In genomic region chr3:152228843-152229242, GRCm38 (mm10) we compare ENCODE assay signal across 19 mouse cellular contexts. TPM values are rescaled to one million over a fixed set of nuclear protein-coding genes. Genes with fewer than 3 reads are reported as not detected.
"Had no signal": no experiment of that assay in that cellular context is flagged by ENCODE, and none has a peak within 500 bp of the region (broad histone marks: within the 10 kb centered on the region; RNA-seq: fewer than 3 reads in every experiment).

No protein-coding gene starts in this region.

- H3K4me1 ChIP-seq: lung, embryonic 15.5 days; midbrain, embryonic 13.5 days; midbrain, embryonic 15.5 days; neural tube, embryonic 12.5 days; stomach, embryonic 15.5 days had no signal

- DNase-seq: lung, adult 2 months; lung, postnatal 14 days; lung, postnatal 36 days; right cerebral cortex, postnatal 14 days; thymus, adult 2 months; thymus, postnatal 25 days; thymus, postnatal 4 days had no signal

- H3K27ac ChIP-seq: lung, embryonic 15.5 days; macrophage; midbrain, embryonic 13.5 days; midbrain, embryonic 15.5 days; neural tube, embryonic 12.5 days; stomach, embryonic 15.5 days; stomach, postnatal 0 days had no signal

- H3K4me2 ChIP-seq: lung, embryonic 15.5 days; midbrain, embryonic 11.5 days; midbrain, embryonic 13.5 days; midbrain, embryonic 15.5 days; neural tube, embryonic 12.5 days; stomach, embryonic 15.5 days had no signal

- H3K9me3 ChIP-seq: lung, embryonic 15.5 days; megakaryocyte, embryonic 14.5 days; midbrain, embryonic 13.5 days; midbrain, embryonic 15.5 days; neural tube, embryonic 12.5 days; stomach, embryonic 15.5 days had no signal

- H3K4me3 ChIP-seq: lung, embryonic 15.5 days; megakaryocyte, embryonic 14.5 days; midbrain, embryonic 13.5 days; midbrain, embryonic 15.5 days; neural tube, embryonic 12.5 days; stomach, embryonic 15.5 days had no signal

- H3K9ac ChIP-seq: lung, embryonic 15.5 days; midbrain, embryonic 13.5 days; midbrain, embryonic 15.5 days; neural tube, embryonic 12.5 days; stomach, embryonic 15.5 days had no signal

- H3K27me3 ChIP-seq: lung, embryonic 15.5 days; megakaryocyte, embryonic 14.5 days; midbrain, embryonic 13.5 days; midbrain, embryonic 15.5 days; neural tube, embryonic 12.5 days; stomach, embryonic 15.5 days had no signal

- ATAC-seq: lung, postnatal 0 days; midbrain, embryonic 13.5 days; midbrain, embryonic 15.5 days had no signal

RNA-seq across cellular contexts. Expression of gene Nexn, which starts 37.3 kb away (rescaled TPM):
- total RNA-seq: megakaryocyte progenitor cell, adult 5-6 weeks; monocyte, adult 5-6 weeks had no signal
